Mouse (Mus musculus): ENCODE data around the gene Ophn1.

Gene Ophn1

GRCm38 (mm10) chrX:98803813-98804212 lies 87.0 kb downstream of the Ophn1 start:
- DNase-seq (ENCODE audit: low spot score) = no peak

GRCm38 (mm10) chrX:98774247-98774950 lies 116.4 kb downstream of the Ophn1 start:
- no peak for DNase-seq (ENCODE audit: low spot score)

GRCm38 (mm10) chrX:98755089-98755488 lies 135.7 kb downstream of the Ophn1 start:
- no peak for DNase-seq (ENCODE audit: low spot score)

GRCm38 (mm10) chrX:98751279-98751817 lies 139.5 kb downstream of the Ophn1 start:
- no peak for DNase-seq (ENCODE audit: low spot score)

GRCm38 (mm10) chrX:98736758-98737157 lies 154.1 kb downstream of the Ophn1 start:
- no peak for DNase-seq (ENCODE audit: low spot score)

- no peak for DNase-seq (ENCODE audit: low spot score)
Measured at GRCm38 (mm10) chrX:98722991-98723390, 167.8 kb downstream of the Ophn1 start.

- no peak for DNase-seq (ENCODE audit: low spot score)
Measured at GRCm38 (mm10) chrX:98707766-98708165, 183.1 kb downstream of the Ophn1 start.

GRCm38 (mm10) chrX:98701635-98702034 lies 189.2 kb downstream of the Ophn1 start:
- no peak for DNase-seq (ENCODE audit: low spot score)

GRCm38 (mm10) chrX:98682603-98683002 lies 208.2 kb downstream of the Ophn1 start:
- DNase-seq (ENCODE audit: low spot score) = no peak

GRCm38 (mm10) chrX:98681281-98681680 lies 209.5 kb downstream of the Ophn1 start:
- no peak for DNase-seq (ENCODE audit: low spot score)

- DNase-seq (ENCODE audit: low spot score) = no peak
Measured at GRCm38 (mm10) chrX:98670988-98671387, 219.8 kb downstream of the Ophn1 start.

GRCm38 (mm10) chrX:98651431-98651830 lies 239.4 kb downstream of the Ophn1 start:
- no peak for DNase-seq (ENCODE audit: low spot score)

- no peak for DNase-seq (ENCODE audit: low spot score)
Measured at GRCm38 (mm10) chrX:98628666-98629404, 262.0 kb downstream of the Ophn1 start.

- DNase-seq (ENCODE audit: low spot score) = no peak
Measured at GRCm38 (mm10) chrX:98618865-98619264, 272.0 kb downstream of the Ophn1 start.

GRCm38 (mm10) chrX:98617426-98617825 lies 273.4 kb downstream of the Ophn1 start:
- DNase-seq (ENCODE audit: low spot score) = no peak

GRCm38 (mm10) chrX:98574201-98574600 lies 316.6 kb downstream of the Ophn1 start:
- no peak for DNase-seq (ENCODE audit: low spot score)

- no peak for DNase-seq (ENCODE audit: low spot score)
Measured at GRCm38 (mm10) chrX:98546458-98546857, 344.4 kb downstream of the Ophn1 start.

- no peak for DNase-seq (ENCODE audit: low spot score)
Measured at GRCm38 (mm10) chrX:98515329-98515728, 375.5 kb downstream of the Ophn1 start.

- DNase-seq (ENCODE audit: low spot score) = no peak
Measured at GRCm38 (mm10) chrX:98514359-98514904, 376.4 kb downstream of the Ophn1 start.

Measured in ovary, postnatal 10 days (tissue).